Mouse (Mus musculus) megakaryocyte-erythroid progenitor cell, adult 5-6 weeks (primary cell): ENCODE data around the gene Fnbp1. TPM values are rescaled to one million over a fixed set of nuclear protein-coding genes. Genes with fewer than 3 reads are reported as not detected.

Experiments
- ATAC-seq: replicated peaks from 2 replicates; pipeline ENCODE4 v1.8.0; 2016; ENCODE audit warnings: mild to moderate bottlenecking, inconsistent platforms; ENCODE audit not compliant: severe bottlenecking, poor library complexity, low FRiP score, low TSS enrichment
- total RNA-seq, 2 experiments: library from RNA; stranded (forward) in 1 of 2; stranded (reverse) in 1 of 2; fragments of 200-1000, 215-1000 nt in 1 of 2; fragments of >200 nt in 1 of 2; fragmentation: Nextera tagmentation in 1 of 2; gene quantifications; 2 replicates each; pipeline ENCODE4 v1.2.3; 2014 to 2017

Gene Fnbp1
- total RNA-seq, 2 experiments from 2014 or later, result 30.7 to 36.4 TPM

- peak; percentile 68 for ATAC-seq
These were observed 60.5 kb downstream of the Fnbp1 start for GRCm38 (mm10) chr2:31081349-31081748.

GRCm38 (mm10) chr2:31079117-31079516, 62.7 kb downstream of the Fnbp1 start:
- no peak for ATAC-seq

GRCm38 (mm10) chr2:31077574-31077973, 64.2 kb downstream of the Fnbp1 start:
- ATAC-seq, result no peak

GRCm38 (mm10) chr2:31076351-31077140, 65.3 kb downstream of the Fnbp1 start:
- ATAC-seq, result no peak

- no peak for ATAC-seq
These were observed 66.0 kb downstream of the Fnbp1 start for GRCm38 (mm10) chr2:31075836-31076235.

- no peak for ATAC-seq
These were observed 66.6 kb downstream of the Fnbp1 start for GRCm38 (mm10) chr2:31075168-31075567.

GRCm38 (mm10) chr2:31069506-31069905, 72.3 kb downstream of the Fnbp1 start:
- ATAC-seq, result no peak

GRCm38 (mm10) chr2:31069114-31069445, 72.7 kb downstream of the Fnbp1 start:
- ATAC-seq, result no peak

GRCm38 (mm10) chr2:31068246-31069113, 73.3 kb downstream of the Fnbp1 start:
- ATAC-seq, result no peak

GRCm38 (mm10) chr2:31067696-31068245, 74.0 kb downstream of the Fnbp1 start:
- no peak for ATAC-seq

GRCm38 (mm10) chr2:31067059-31067595, 74.7 kb downstream of the Fnbp1 start:
- ATAC-seq, result no peak

GRCm38 (mm10) chr2:31066019-31066789, 75.6 kb downstream of the Fnbp1 start:
- ATAC-seq, result no peak

- ATAC-seq, result no peak; the same call in 1 of the 2 replicates
These were observed 79.8 kb downstream of the Fnbp1 start for GRCm38 (mm10) chr2:31061868-31062628.

GRCm38 (mm10) chr2:31060787-31061730, 80.7 kb downstream of the Fnbp1 start:
- peak; percentile 61 for ATAC-seq

- ATAC-seq, result no peak
These were observed 81.5 kb downstream of the Fnbp1 start for GRCm38 (mm10) chr2:31060271-31060670.

GRCm38 (mm10) chr2:31058443-31058842, 83.4 kb downstream of the Fnbp1 start:
- no peak for ATAC-seq

GRCm38 (mm10) chr2:31057549-31058177, 84.1 kb downstream of the Fnbp1 start:
- no peak for ATAC-seq
